Mouse (Mus musculus): ENCODE data around the gene Gm20547. TPM values are rescaled to one million over a fixed set of nuclear protein-coding genes. Genes with fewer than 3 reads are reported as not detected.
A peak's percentile ranks its signal among the peaks of the same experiment; 100 is the strongest.

Gene Gm20547
- total and polyA plus RNA-seq, 3 experiments, result not detected

DNA sequence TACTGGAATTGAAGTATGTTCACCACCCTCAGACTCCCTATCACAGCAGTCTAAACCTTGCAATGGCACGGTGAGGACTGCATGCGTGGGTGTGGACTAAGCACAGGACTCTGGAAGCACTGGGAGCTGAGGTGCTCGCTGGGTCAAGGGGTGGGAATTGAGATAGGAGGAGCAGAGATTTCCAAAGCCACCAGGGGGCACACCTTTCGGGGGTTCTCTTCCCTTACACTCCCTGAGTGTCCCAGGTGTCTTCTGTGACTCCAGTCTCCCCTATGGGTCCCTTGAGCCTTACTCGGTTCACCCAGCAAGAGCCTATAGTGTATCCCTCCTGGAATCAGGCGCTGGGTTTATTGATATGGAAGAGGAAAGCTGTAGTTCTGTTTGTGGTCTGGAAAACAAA lies 41.1 kb upstream of the Gm20547 start:
- H3K4me3 ChIP-seq (ENCODE audit: low read depth, low read length), result no peak overlapping the region
- H3K4me1 ChIP-seq (ENCODE audit: insufficient read depth, low read depth, low read length), result peaks cover 25% of the 10 kb centered on the region
- H3K27me3 ChIP-seq (ENCODE audit: insufficient read depth, low read length), result peaks cover 47% of the 10 kb centered on the region
- no peaks in the 10 kb centered on the region for H3K9me3 ChIP-seq (replicated peaks)
- no peak for DNase-seq (ENCODE audit: low spot score)
- no peak for TF ChIP-seq GATA2 (IDR thresholded peaks at IDR 0.05; ENCODE audit: borderline replicate concordance, low read depth, low read length)
- no peak for TF ChIP-seq CTCF (IDR thresholded peaks at IDR 0.05; ENCODE audit: low read depth, low read length)
- no peak for TF ChIP-seq TAL1 (conservative IDR thresholded peaks at IDR 0.05; ENCODE audit: low read depth, low read length)
- no peak for TF ChIP-seq GATA1 (IDR thresholded peaks at IDR 0.05; ENCODE audit: borderline replicate concordance, low read length)
- no peak for TF ChIP-seq POLR2AphosphoS5 (IDR thresholded peaks at IDR 0.05; ENCODE audit: insufficient replicate concordance, low read depth, low read length)
- H3K36me3 ChIP-seq (replicated peaks), result no peaks in the 10 kb centered on the region
- no peak for ATAC-seq (ENCODE audit: extremely low read depth, insufficient number of reproducible peaks, low FRiP score, poor library complexity, severe bottlenecking)

DNA sequence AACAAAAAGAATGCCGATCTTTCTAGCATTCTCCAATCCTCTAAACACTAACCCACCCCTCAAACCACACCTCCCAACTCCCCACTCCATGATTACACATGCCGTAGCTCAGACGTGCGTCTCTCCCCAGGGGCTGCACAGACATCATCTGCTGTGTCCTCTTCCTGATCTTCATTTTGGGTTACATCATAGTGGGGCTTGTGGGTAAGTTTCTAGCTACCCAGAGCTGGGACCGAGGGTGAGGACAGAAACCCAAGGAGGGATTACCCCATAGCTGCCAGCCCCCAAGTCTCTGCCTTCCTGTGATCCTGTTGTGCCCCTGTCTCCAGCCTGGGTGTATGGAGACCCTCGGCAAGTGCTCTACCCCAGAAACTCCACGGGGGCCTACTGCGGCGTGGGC lies 35.3 kb upstream of the Gm20547 start:
- H3K36me3 ChIP-seq (replicated peaks), result peaks cover 25% of the 10 kb centered on the region
- H3K9me3 ChIP-seq (replicated peaks), result no peaks in the 10 kb centered on the region
- no peak for DNase-seq (ENCODE audit: low spot score)
- peaks cover 15% of the 10 kb centered on the region for H3K4me1 ChIP-seq (ENCODE audit: insufficient read depth, low read depth, low read length)
- no peak for ATAC-seq (ENCODE audit: extremely low read depth, insufficient number of reproducible peaks, low FRiP score, poor library complexity, severe bottlenecking)
- peaks cover 21% of the 10 kb centered on the region for H3K27me3 ChIP-seq (ENCODE audit: insufficient read depth, low read length)
- TF ChIP-seq TAL1 (conservative IDR thresholded peaks at IDR 0.05; ENCODE audit: low read depth, low read length) (no peak), POLR2AphosphoS5 (IDR thresholded peaks at IDR 0.05; ENCODE audit: insufficient replicate concordance, low read depth, low read length) (no peak), GATA2 (IDR thresholded peaks at IDR 0.05; ENCODE audit: borderline replicate concordance, low read depth, low read length) (no peak), CTCF (IDR thresholded peaks at IDR 0.05; ENCODE audit: low read depth, low read length) (no peak), GATA1 (IDR thresholded peaks at IDR 0.05; ENCODE audit: borderline replicate concordance, low read length) (no peak)
- no peak overlapping the region for H3K4me3 ChIP-seq (ENCODE audit: low read depth, low read length)

DNA sequence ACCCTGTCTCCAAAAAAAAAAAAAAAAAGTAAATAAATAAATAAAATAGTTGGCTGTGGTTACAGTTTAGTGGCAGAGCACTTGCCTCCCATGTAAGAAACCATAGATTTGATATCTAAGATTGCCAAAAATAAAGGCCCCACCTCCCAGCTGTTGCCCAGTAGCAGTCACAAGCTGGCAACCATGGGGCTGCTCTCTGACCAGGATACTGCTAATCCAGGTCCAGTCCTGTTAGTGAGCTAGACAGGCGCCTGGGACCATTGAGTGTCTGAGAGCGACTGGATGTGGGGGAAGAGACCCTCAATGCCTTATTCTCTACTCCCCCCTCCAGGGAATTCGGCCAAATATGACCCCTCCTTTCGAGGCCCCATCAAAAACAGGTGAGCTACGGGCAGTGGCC lies 34.5 kb upstream of the Gm20547 start:
- Histone ChIP-seq H3K27me3 (ENCODE audit: insufficient read depth, low read length) (peaks cover 12% of the 10 kb centered on the region), H3K4me1 (ENCODE audit: insufficient read depth, low read depth, low read length) (peaks cover 17% of the 10 kb centered on the region), H3K9me3 (replicated peaks) (no peaks in the 10 kb centered on the region), H3K4me3 (ENCODE audit: low read depth, low read length) (no peak overlapping the region), H3K36me3 (replicated peaks) (peaks cover 34% of the 10 kb centered on the region)
- TF ChIP-seq POLR2AphosphoS5 (IDR thresholded peaks at IDR 0.05; ENCODE audit: insufficient replicate concordance, low read depth, low read length) (no peak), GATA1 (IDR thresholded peaks at IDR 0.05; ENCODE audit: borderline replicate concordance, low read length) (no peak), CTCF (IDR thresholded peaks at IDR 0.05; ENCODE audit: low read depth, low read length) (no peak), TAL1 (conservative IDR thresholded peaks at IDR 0.05; ENCODE audit: low read depth, low read length) (no peak), GATA2 (IDR thresholded peaks at IDR 0.05; ENCODE audit: borderline replicate concordance, low read depth, low read length) (no peak)
- no peak for ATAC-seq (ENCODE audit: extremely low read depth, insufficient number of reproducible peaks, low FRiP score, poor library complexity, severe bottlenecking)
- DNase-seq (ENCODE audit: low spot score), result no peak

DNA sequence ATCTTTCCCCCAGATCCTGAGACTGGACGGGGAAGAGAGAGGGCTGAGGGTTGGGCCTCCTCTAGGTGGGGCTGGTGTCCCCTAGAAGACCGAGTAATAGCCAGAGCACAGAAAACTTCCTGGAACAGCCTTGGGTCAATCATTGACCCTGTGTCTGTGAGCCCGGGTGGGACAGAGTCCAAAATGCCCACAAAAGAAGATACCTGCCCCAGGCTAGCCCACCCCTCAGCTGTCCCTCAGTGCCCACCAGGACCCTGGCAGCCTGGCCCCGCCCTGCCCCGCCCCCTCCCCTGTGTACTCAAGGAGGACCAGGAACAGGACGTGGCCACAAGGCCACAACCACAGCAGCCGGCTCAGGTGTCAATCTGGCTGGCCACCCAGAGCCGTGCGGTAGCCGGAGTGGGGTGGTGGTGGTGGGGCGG lies 33.6 kb upstream of the Gm20547 start:
- Histone ChIP-seq H3K4me1 (ENCODE audit: insufficient read depth, low read depth, low read length) (peaks cover 26% of the 10 kb centered on the region), H3K36me3 (replicated peaks) (peaks cover 43% of the 10 kb centered on the region), H3K27me3 (ENCODE audit: insufficient read depth, low read length) (peaks cover 4% of the 10 kb centered on the region; the same call in 1 of the 2 replicates), H3K9me3 (replicated peaks) (no peaks in the 10 kb centered on the region), H3K4me3 (ENCODE audit: low read depth, low read length) (no peak overlapping the region)
- DNase-seq (ENCODE audit: low spot score) (no peak), ATAC-seq (ENCODE audit: extremely low read depth, insufficient number of reproducible peaks, low FRiP score, poor library complexity, severe bottlenecking) (no peak)
- TF ChIP-seq GATA1 (IDR thresholded peaks at IDR 0.05; ENCODE audit: borderline replicate concordance, low read length) (no peak), CTCF (IDR thresholded peaks at IDR 0.05; ENCODE audit: low read depth, low read length) (no peak), GATA2 (IDR thresholded peaks at IDR 0.05; ENCODE audit: borderline replicate concordance, low read depth, low read length) (no peak), TAL1 (conservative IDR thresholded peaks at IDR 0.05; ENCODE audit: low read depth, low read length) (no peak), POLR2AphosphoS5 (IDR thresholded peaks at IDR 0.05; ENCODE audit: insufficient replicate concordance, low read depth, low read length) (no peak)

DNA sequence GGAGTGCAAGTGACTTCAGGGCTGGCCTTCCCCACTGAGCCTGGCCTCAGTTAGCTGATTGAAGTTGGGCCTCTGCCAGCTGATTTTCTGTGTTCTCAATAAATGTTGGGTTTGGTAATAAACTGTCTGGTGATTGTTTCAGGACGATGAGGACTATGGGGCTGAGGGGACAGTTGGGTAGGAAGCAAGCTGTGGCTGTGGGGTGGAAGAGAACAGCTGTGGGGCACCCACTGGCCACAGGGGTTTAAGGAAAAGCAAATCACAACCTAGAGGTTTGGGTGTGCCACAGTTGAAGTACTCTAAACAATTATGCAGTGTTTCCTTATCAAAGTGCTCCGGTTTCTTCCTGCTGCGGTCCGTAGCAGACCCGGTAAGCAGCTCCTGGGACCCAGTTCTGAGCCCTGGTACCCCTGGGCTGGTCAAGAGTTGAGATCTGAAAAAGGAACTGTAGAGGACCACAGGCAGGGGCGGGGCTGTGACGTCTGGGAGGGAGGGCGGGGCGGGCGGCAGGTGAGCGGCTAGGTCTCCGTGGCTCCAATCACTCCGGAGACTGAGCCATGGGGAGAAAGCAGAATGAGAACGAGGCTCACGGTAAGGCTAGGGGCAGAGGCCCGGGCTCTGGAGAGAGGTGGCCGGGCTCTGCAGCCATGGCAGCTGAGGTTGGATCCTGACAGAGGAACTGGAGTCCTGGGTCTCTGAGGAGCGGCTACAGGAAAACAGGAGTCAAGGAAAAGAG lies 32.3 kb upstream of the Gm20547 start, which contains the start of gene Slc44a4:
TSS of gene Slc44a4 (plus strand) at position 537 of the 736 bp plus-strand sequence.
- no peak within 1 kb of the TSS for H3K4me3 ChIP-seq (ENCODE audit: low read depth, low read length)
- H3K9me3 ChIP-seq (replicated peaks), result no peaks in the 10 kb centered on the region
- H3K27me3 ChIP-seq (ENCODE audit: insufficient read depth, low read length), result no peaks in the 10 kb centered on the region; the same call in 1 of the 2 replicates
- no peak for ATAC-seq (ENCODE audit: extremely low read depth, insufficient number of reproducible peaks, low FRiP score, poor library complexity, severe bottlenecking)
- peaks cover 56% of the 10 kb centered on the region for H3K36me3 ChIP-seq (replicated peaks)
- DNase-seq (ENCODE audit: low spot score), result no peak
- no peak for TF ChIP-seq CTCF (IDR thresholded peaks at IDR 0.05; ENCODE audit: low read depth, low read length)
- TF ChIP-seq TAL1 (conservative IDR thresholded peaks at IDR 0.05; ENCODE audit: low read depth, low read length), result no peak
- no peak for TF ChIP-seq GATA1 (IDR thresholded peaks at IDR 0.05; ENCODE audit: borderline replicate concordance, low read length)
- TF ChIP-seq GATA2 (IDR thresholded peaks at IDR 0.05; ENCODE audit: borderline replicate concordance, low read depth, low read length), result no peak
- TF ChIP-seq POLR2AphosphoS5 (IDR thresholded peaks at IDR 0.05; ENCODE audit: insufficient replicate concordance, low read depth, low read length), result no peak
- H3K4me1 ChIP-seq (ENCODE audit: insufficient read depth, low read depth, low read length), result peaks cover 27% of the 10 kb centered on the region

DNA sequence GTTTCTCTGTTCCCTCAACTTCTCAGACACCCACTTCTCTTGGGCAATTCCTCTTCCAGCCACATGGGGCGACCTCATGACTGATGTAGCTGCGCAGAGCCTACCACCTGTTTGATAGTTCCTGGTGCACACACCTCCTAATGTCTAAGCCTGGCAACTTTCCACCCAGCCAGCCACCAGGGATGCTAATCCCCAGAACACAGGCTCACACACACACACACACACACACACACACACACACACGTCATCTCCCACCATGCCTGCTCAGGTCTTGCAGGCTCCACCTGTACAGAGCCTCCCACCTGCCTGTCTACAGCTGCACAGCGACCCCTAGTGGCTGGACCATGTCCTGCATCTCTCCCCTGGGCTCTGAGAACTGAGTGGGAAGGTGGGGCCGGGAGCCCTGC lies 30.1 kb upstream of the Gm20547 start:
- ATAC-seq (ENCODE audit: extremely low read depth, insufficient number of reproducible peaks, low FRiP score, poor library complexity, severe bottlenecking), result peak; percentile 49; the same call in 1 of the 2 replicates
- Histone ChIP-seq H3K4me3 (ENCODE audit: low read depth, low read length) (no peak overlapping the region), H3K4me1 (ENCODE audit: insufficient read depth, low read depth, low read length) (peaks cover 35% of the 10 kb centered on the region), H3K9me3 (replicated peaks) (no peaks in the 10 kb centered on the region), H3K27me3 (ENCODE audit: insufficient read depth, low read length) (no peaks in the 10 kb centered on the region), H3K36me3 (replicated peaks) (peaks cover 78% of the 10 kb centered on the region)
- DNase-seq (ENCODE audit: low spot score), result peak; percentile 64
- TF ChIP-seq CTCF (IDR thresholded peaks at IDR 0.05; ENCODE audit: low read depth, low read length) (peak; percentile 91), POLR2AphosphoS5 (IDR thresholded peaks at IDR 0.05; ENCODE audit: insufficient replicate concordance, low read depth, low read length) (no peak)
